Mouse (Mus musculus): ENCODE results near the gene Wwp2. TPM values are rescaled to one million over a fixed set of nuclear protein-coding genes. Genes with fewer than 3 reads are reported as not detected.

The Wwp2 gene
- polyA plus RNA-seq, 1 experiment from 2014 or later = 37.9 TPM

DNA sequence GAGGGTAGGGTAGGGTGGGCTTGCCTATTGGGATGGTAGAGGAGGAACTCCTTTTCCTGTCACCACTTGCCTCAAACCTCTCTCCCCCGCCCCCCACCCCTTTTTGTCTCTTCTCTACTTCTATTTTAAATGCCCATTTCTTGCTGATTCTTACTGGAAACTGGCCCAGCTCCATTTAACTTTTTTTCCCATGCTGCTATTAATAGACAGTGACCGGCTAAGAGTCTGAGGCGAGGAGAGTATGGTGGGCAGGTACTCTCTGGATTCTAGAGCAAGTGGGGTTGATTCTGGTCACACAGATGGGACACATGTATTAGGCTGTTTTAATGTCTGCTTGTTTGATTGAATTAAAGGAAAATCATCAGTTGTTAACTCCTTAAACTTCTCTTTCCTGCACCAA, 63.4 kb downstream of the Wwp2 start:
- Histone ChIP-seq H3K4me2 (no peak overlapping the region), H3K36me3 (no peaks in the 10 kb centered on the region), H3K4me1 (peaks cover 30% of the 10 kb centered on the region), H3K27ac (no peak overlapping the region), H3K9me3 (replicated peaks) (no peaks in the 10 kb centered on the region), H3K27me3 (replicated peaks) (no peaks in the 10 kb centered on the region), H3K4me3 (no peak overlapping the region), H3K9ac (no peak overlapping the region)
- 65% methylated on average over 3 of the region's 3 CpGs for WGBS (ENCODE audit: insufficient replicate concordance)
- ATAC-seq = no peak

DNA sequence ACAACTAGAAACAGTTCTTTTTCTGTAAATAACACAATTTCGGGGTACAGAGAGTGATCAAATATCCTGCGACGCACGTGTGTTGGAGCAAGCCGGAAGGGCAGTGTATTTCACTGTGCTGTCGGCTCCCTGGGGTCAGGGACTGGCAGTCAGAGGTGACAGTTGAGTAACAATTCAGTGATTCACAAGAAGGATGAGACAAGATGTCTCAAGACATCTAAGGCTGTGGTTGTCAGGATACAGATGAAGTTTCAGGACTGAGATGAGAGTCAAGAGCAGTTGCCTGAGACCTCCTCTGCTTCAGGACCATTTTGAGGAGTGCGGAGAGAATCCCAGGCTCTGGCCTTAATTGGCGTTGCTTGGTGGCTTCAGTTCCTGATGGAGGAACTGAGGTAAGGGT, 66.2 kb downstream of the Wwp2 start:
- H3K36me3 ChIP-seq = peaks cover 14% of the 10 kb centered on the region
- ATAC-seq = no peak
- H3K4me1 ChIP-seq = peaks cover 42% of the 10 kb centered on the region
- H3K27ac ChIP-seq = no peak overlapping the region; the same call in 1 of the 2 replicates
- no peak overlapping the region for H3K4me3 ChIP-seq
- H3K9ac ChIP-seq = no peak overlapping the region
- WGBS (ENCODE audit: insufficient replicate concordance) = 60% methylated on average over 8 of the region's 8 CpGs
- 0 out of 2 replicates have a peak overlapping the region, but pooled peaks have one; percentile 36 for H3K4me2 ChIP-seq
- H3K27me3 ChIP-seq (replicated peaks) = no peaks in the 10 kb centered on the region
- no peaks in the 10 kb centered on the region for H3K9me3 ChIP-seq (replicated peaks)

DNA sequence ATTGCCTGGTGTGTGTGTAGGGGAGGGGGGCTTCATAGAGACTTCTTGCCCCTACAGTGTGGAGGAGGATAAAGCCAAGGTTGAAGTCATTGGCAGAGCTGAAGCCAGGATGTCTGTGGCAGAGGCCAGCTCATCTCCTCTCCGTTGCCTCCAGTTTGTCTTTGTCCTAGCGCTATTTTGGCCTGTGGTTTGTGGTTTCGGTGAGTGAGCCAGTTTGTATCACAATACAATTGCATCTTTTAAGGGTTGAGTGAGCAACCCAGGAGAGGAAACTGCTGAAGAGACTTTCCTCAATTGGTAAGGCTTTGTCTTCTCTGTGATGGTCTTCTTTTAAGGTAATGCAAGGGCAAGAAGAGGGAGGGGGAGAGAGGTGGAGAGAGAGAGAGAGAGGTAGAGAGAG, 66.8 kb downstream of the Wwp2 start:
- no peak overlapping the region for H3K9ac ChIP-seq
- WGBS (ENCODE audit: insufficient replicate concordance) = 25% methylated on average over 3 of the region's 3 CpGs
- H3K4me1 ChIP-seq = peaks cover 42% of the 10 kb centered on the region
- H3K27me3 ChIP-seq (replicated peaks) = no peaks in the 10 kb centered on the region
- H3K36me3 ChIP-seq = peaks cover 19% of the 10 kb centered on the region
- H3K27ac ChIP-seq = peak overlapping the region; percentile 50
- no peaks in the 10 kb centered on the region for H3K9me3 ChIP-seq (replicated peaks)
- no peak overlapping the region for H3K4me3 ChIP-seq
- peak; percentile 13; the same call in 1 of the 2 replicates for ATAC-seq
- peak overlapping the region; percentile 36 for H3K4me2 ChIP-seq

DNA sequence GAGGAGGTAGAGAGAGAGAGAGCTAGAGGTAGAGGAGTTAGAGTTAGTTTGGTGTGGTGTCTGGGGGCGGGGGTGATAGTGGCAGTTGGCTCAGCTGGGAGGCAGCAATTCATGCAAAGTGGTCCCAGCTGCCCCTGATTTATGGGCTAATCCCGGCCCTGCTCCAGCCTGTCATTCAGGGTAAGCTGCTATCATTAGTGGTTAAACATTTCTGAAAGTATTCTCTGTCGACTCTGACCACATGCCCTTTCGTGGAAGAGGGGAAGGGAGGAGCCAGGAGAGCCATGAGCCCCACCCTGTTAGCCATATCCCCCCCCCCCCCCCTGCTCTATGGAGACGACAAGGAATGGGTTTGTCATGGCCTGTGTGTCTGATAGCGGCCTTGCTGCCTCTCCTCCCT, 67.2 kb downstream of the Wwp2 start:
- Histone ChIP-seq H3K9ac (no peak overlapping the region), H3K4me3 (no peak overlapping the region), H3K27ac (peak overlapping the region; percentile 50; the same call in 1 of the 2 replicates), H3K9me3 (replicated peaks) (no peaks in the 10 kb centered on the region), H3K27me3 (replicated peaks) (no peaks in the 10 kb centered on the region), H3K36me3 (peaks cover 22% of the 10 kb centered on the region), H3K4me2 (peak overlapping the region; percentile 36), H3K4me1 (peaks cover 42% of the 10 kb centered on the region)
- WGBS (ENCODE audit: insufficient replicate concordance) = 8% methylated on average over 5 of the region's 6 CpGs
- ATAC-seq = peak; percentile 68

DNA sequence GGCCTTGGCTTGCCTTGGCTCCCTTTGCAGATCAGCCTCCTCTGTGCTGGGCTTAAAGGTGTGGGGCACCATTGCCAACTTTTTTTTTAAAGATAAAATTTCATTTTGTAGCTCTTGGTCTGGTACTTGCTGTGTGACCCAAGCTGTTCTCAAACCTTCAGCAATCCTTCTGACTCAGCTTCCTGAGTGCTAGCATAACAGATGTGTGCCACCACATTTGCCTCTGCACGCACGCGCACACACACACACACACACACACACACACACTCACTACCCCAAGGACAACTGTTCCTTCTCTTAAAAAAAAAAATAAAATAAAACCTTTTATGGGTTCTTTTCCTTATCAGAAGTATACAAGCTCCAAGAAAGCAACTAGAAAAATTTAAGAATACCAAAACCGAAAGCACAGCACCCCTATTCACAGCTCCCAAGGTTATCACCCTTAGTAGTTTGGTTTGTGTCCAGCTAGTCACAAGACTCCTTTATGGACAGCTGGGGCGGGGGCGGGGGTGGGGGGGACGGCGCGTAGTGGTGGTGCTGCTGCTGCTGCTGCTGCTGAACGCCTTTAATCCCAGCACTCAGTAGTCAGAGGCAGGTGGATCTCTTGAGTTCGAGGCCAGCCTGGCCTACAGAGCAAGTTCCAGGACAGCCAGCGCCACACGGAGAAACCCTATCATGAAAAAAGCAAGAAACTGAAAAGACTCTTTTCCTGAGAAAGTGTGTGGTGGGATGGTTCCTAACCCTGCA, 68.2 kb downstream of the Wwp2 start:
- no peak for ATAC-seq
- H3K9me3 ChIP-seq (replicated peaks) = no peaks in the 10 kb centered on the region
- WGBS (ENCODE audit: insufficient replicate concordance) = 46% methylated on average over 13 of the region's 13 CpGs
- peak overlapping the region; percentile 50 for H3K27ac ChIP-seq
- H3K9ac ChIP-seq = no peak overlapping the region
- peaks cover 22% of the 10 kb centered on the region for H3K36me3 ChIP-seq
- H3K4me1 ChIP-seq = peaks cover 42% of the 10 kb centered on the region
- H3K27me3 ChIP-seq (replicated peaks) = no peaks in the 10 kb centered on the region
- no peak overlapping the region for H3K4me3 ChIP-seq
- no peak overlapping the region; the same call in 1 of the 2 replicates for H3K4me2 ChIP-seq

DNA sequence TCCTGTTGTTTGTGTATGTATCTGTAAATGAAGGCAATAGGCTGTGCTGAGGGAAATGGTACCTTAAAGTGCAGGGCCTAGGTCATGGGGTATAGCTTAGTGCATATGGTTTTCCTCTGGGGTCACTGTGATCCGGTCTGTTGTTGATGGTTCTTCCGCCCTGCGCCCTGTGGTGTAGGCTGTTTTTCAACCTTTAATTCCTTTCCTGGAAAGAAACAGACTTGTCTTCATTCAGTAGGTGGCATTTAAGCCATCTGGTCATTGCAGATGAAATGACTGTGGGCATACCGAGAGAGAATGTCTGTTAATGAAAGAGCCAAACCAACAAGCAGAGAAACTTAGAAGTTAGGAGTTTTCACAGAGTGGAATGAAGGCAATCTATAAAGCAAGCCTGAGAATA, 69.1 kb downstream of the Wwp2 start:
- Histone ChIP-seq H3K27ac (no peak overlapping the region), H3K4me3 (no peak overlapping the region), H3K27me3 (replicated peaks) (no peaks in the 10 kb centered on the region), H3K9ac (no peak overlapping the region), H3K9me3 (replicated peaks) (no peaks in the 10 kb centered on the region), H3K4me1 (peaks cover 45% of the 10 kb centered on the region), H3K36me3 (peaks cover 23% of the 10 kb centered on the region), H3K4me2 (no peak overlapping the region)
- ATAC-seq = no peak
- WGBS (ENCODE audit: insufficient replicate concordance) = 55% methylated on average over 4 of the region's 4 CpGs

DNA sequence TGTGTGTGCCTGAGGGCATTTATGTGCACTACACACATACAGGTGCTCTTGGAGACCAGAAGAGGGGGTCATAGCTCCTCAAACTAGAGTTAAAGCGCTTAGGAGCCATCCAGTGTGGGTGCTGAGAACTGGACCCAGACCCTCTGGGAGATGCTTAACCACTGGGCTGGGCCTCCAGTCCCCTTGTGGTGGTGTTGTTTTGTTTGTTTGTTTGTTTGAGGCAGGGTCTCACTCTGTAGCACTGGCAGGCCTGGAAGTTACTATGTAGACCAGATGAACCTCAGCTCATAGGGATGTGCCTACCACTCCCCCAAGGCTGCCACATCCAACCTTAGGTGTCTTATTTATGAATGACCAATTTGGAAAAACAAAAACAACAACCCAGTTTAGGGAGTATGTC, 70.9 kb downstream of the Wwp2 start:
- ATAC-seq = no peak
- WGBS (ENCODE audit: insufficient replicate concordance) = 90% methylated on average over 1 of the region's 1 CpGs

DNA sequence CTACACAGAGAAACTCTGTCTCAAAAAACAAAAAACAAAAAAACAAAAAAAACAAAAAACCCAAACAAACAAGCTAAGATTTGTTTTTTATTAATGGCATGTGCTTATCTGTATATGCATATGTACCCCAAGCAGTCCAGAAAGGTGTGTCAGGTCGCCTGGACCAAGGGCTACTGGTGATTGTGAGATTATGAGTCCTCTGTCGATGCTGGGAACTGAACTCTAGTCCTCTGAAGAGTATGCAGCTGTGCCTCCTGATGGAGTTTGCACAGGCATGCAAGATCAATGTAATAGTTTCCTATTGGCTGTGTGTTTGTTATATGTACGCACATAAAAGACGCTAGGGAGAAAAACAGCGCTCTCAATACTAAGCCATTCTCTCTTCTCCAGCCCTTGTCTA, 74.0 kb downstream of the Wwp2 start:
- H3K4me3 ChIP-seq = no peak overlapping the region
- 73% methylated on average over 5 of the region's 5 CpGs for WGBS (ENCODE audit: insufficient replicate concordance)
- no peak overlapping the region for H3K9ac ChIP-seq
- H3K27me3 ChIP-seq (replicated peaks) = no peaks in the 10 kb centered on the region
- peaks cover 11% of the 10 kb centered on the region for H3K4me1 ChIP-seq
- ATAC-seq = no peak
- H3K36me3 ChIP-seq = peaks cover 24% of the 10 kb centered on the region
- no peaks in the 10 kb centered on the region for H3K9me3 ChIP-seq (replicated peaks)
- no peak overlapping the region for H3K27ac ChIP-seq
- H3K4me2 ChIP-seq = no peak overlapping the region

More for the DNA sequence above, 70.9 kb downstream of the Wwp2 start:
- H3K27ac ChIP-seq = no peak overlapping the region
- no peaks in the 10 kb centered on the region for H3K27me3 ChIP-seq (replicated peaks)
- H3K9me3 ChIP-seq (replicated peaks) = no peaks in the 10 kb centered on the region
- peaks cover 24% of the 10 kb centered on the region for H3K36me3 ChIP-seq
- no peak overlapping the region for H3K9ac ChIP-seq
- H3K4me1 ChIP-seq = peaks cover 43% of the 10 kb centered on the region
- H3K4me2 ChIP-seq = no peak overlapping the region
- no peak overlapping the region for H3K4me3 ChIP-seq

DNA sequence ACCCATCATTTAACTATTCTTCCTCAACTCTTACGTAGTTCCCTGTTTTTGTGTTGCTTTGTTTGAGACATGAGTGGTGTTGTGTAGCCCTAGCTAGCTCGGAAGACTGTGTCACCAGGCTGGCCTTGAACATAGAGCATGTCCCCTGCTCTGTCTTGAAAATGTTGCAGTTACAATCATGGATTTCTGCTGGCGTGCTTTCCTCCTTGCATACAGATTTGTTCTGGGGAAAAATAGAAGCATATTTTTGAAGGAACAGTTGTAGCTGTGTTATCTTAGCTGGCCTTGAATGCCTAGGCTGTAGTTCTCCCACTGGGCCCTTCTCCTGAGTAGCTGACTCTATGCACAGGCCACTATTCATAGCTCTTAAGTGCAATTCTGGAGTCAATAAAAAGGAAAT, 74.6 kb downstream of the Wwp2 start:
- Histone ChIP-seq H3K9me3 (replicated peaks) (no peaks in the 10 kb centered on the region), H3K27ac (no peak overlapping the region), H3K4me3 (no peak overlapping the region), H3K4me2 (no peak overlapping the region), H3K4me1 (peaks cover 6% of the 10 kb centered on the region; the same call in 1 of the 2 replicates), H3K9ac (no peak overlapping the region), H3K36me3 (peaks cover 24% of the 10 kb centered on the region), H3K27me3 (replicated peaks) (no peaks in the 10 kb centered on the region)
- no peak for ATAC-seq
- 77% methylated on average over 3 of the region's 3 CpGs for WGBS (ENCODE audit: insufficient replicate concordance)

DNA sequence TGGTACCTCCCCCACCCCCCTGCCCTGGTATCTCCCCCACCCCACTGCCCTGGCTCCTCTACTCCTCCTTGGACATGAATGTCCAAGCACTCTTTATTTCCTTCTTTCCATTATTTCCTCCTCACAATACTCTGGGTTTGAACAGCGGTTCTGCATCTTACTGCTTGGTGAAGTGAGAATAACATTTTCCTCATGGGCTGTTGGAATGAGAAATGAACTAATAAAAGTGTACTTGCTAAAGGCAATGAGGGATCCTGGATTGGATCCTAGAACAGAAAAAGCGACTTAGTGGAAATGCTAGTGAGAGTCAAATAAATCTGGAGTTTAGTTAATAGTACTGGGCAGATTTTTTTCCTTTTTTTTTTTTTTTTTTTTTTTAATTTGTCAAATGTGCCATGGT, 77.1 kb downstream of the Wwp2 start:
- 96% methylated on average over 2 of the region's 2 CpGs for WGBS (ENCODE audit: insufficient replicate concordance)
- H3K27me3 ChIP-seq (replicated peaks) = no peaks in the 10 kb centered on the region

DNA sequence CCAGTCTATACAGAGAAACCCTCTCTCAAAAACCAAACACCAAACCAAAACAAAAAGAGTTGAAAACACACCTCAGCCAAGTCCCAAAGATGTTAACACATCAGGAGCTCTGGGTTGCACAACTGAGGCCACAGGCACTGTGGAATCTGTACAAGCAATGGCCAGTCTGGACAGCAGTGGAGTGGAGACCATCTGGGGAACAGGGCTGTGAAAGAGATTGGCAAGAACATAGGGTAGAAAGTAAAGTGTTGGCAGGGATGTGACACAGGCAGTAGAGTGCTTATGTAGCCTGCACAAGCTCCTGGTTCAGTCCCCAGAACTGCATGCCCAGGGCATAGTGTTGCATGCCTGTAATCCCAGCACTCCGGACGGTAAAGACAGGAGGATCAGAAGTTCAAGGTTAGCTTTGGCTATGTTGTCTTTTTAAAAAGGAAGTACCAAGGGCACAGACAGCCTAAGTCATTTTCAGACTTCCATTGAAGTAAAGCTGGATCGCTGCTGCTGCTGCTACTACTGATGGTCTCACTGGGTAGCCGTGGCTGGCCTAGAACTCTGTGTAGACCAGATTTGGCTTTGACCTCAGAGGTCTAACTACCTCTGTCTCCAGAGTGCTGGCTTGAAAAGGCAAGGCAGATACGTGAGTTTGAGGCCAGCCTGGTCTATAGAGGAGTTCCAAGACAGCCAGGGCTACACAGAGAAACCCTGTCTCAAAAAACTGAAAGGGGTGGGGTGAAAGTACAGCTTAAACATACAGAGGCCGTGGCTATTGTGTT, 79.0 kb downstream of the Wwp2 start:
- H3K27ac ChIP-seq = no peak overlapping the region
- no peak for ATAC-seq
- WGBS (ENCODE audit: insufficient replicate concordance) = 84% methylated on average over 6 of the region's 6 CpGs
- no peak overlapping the region for H3K9ac ChIP-seq
- no peak overlapping the region for H3K4me3 ChIP-seq
- peaks cover 4% of the 10 kb centered on the region; the same call in 1 of the 2 replicates for H3K4me1 ChIP-seq
- H3K9me3 ChIP-seq (replicated peaks) = no peaks in the 10 kb centered on the region
- H3K4me2 ChIP-seq = no peak overlapping the region
- no peaks in the 10 kb centered on the region for H3K27me3 ChIP-seq (replicated peaks)
- peaks cover 22% of the 10 kb centered on the region for H3K36me3 ChIP-seq

More for the DNA sequence above, 77.1 kb downstream of the Wwp2 start:
- Histone ChIP-seq H3K4me2 (no peak overlapping the region), H3K9me3 (replicated peaks) (no peaks in the 10 kb centered on the region), H3K36me3 (peaks cover 11% of the 10 kb centered on the region), H3K27ac (no peak overlapping the region), H3K9ac (no peak overlapping the region), H3K4me3 (no peak overlapping the region), H3K4me1 (peaks cover 6% of the 10 kb centered on the region; the same call in 1 of the 2 replicates)
- no peak for ATAC-seq

DNA sequence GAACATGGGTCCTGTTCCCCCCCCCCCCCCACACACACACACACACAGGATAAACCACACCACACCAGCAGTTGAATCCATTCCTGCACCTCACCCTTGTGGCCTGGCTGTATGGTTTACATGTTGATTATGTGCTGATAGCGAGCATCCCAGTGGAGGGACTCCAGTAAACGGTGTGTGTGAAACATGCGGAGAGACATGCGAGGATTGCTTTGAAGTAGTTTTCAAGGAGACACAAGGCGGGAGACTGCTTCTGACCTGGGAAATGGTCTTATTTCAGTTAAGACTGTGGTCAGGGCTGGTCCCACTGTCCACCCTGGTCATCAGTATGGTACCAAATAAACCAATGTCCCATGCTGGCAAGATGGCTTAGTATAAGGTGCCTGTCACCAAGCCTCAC, 82.6 kb downstream of the Wwp2 start:
- Histone ChIP-seq H3K9me3 (replicated peaks) (no peaks in the 10 kb centered on the region), H3K4me1 (no peaks in the 10 kb centered on the region), H3K4me3 (no peak overlapping the region), H3K4me2 (no peak overlapping the region), H3K27ac (no peak overlapping the region), H3K9ac (no peak overlapping the region), H3K27me3 (replicated peaks) (no peaks in the 10 kb centered on the region), H3K36me3 (peaks cover 19% of the 10 kb centered on the region)
- no peak for ATAC-seq
- WGBS (ENCODE audit: insufficient replicate concordance) = 82% methylated on average over 5 of the region's 5 CpGs
